Mouse (Mus musculus) intestine, postnatal 0 days (tissue): Measurements from ENCODE around the gene Matn4. TPM values are rescaled to one million over a fixed set of nuclear protein-coding genes. Genes with fewer than 3 reads are reported as not detected.

Experiments
- ATAC-seq: fragments of 200-750 bp; cut with Nextera tagmentation; 2 replicates; pipeline ENCODE4 v1.8.0; 2017; ENCODE audit warnings: mild to moderate bottlenecking, moderate TSS enrichment, moderate library complexity
- H3K27ac ChIP-seq: fragments of 300-500 bp; sonication (generic); 2 replicates; pipeline ENCODE4 v1.5.1; 2014; ENCODE audit warnings: mild to moderate bottlenecking, low read depth, low read length, moderate library complexity
- H3K27me3 ChIP-seq: fragments of 300-500 bp; sonication (generic); replicated peaks from 2 replicates; pipeline ENCODE4 v1.6.1; 2014; ENCODE audit warnings: low read length, mixed read lengths; ENCODE audit not compliant: control insufficient read depth, insufficient read depth
- H3K36me3 ChIP-seq: fragments of 300-500 bp; sonication (generic); 2 replicates; pipeline ENCODE4 v1.6.1; 2014; ENCODE audit warnings: mild to moderate bottlenecking, moderate library complexity; ENCODE audit not compliant: control insufficient read depth, insufficient read depth
- H3K4me1 ChIP-seq: fragments of 300-500 bp; sonication (generic); replicated peaks from 2 replicates; pipeline ENCODE4 v1.6.1; 2014; ENCODE audit warnings: antibody characterized with exemption, low read length, mixed read lengths; ENCODE audit not compliant: control insufficient read depth, insufficient read depth
- H3K4me2 ChIP-seq: fragments of 300-500 bp; sonication (generic); replicated peaks from 2 replicates; pipeline ENCODE4 v1.6.1; 2014; ENCODE audit warnings: low read depth, mild to moderate bottlenecking, moderate library complexity
- H3K4me3 ChIP-seq: fragments of 300-500 bp; sonication (generic); 2 replicates; pipeline ENCODE4 v1.5.1; 2014; ENCODE audit warnings: low read depth, low read length
- H3K9ac ChIP-seq: fragments of 300-500 bp; sonication (generic); 2 replicates; pipeline ENCODE4 v1.6.1; 2014; ENCODE audit warnings: mild to moderate bottlenecking, low read depth, low read length
- H3K9me3 ChIP-seq: fragments of 300-500 bp; sonication (generic); 2 replicates; pipeline ENCODE4 v1.6.1; 2016; ENCODE audit warnings: mixed run types; ENCODE audit not compliant: control insufficient read depth
- CTCF ChIP-seq: sonication (generic); IDR thresholded peaks from 2 replicates; pipeline ENCODE4 v1.5.1; 2016; ENCODE audit warnings: low read depth, mild to moderate bottlenecking, control low read depth, antibody characterized with exemption, moderate library complexity
- WGBS: fragments of 180-500 bp; shearing (Covaris S2); extraction: QIAGEN DNeasy Blood & Tissue Kit; methylation state at CpG from one replicate; pipeline ENCODE4 v1.1.7; 2014; 5-methylcytosine and 5-hydroxymethylcytosine counted together
- polyA plus RNA-seq: library from polyadenylated mRNA; unstranded; fragments of >200 nt; fragmentation: Nextera tagmentation; extraction: Ambion mirVana; gene quantifications from 2 replicates; pipeline ENCODE4 v1.2.1, GENCODE M21; 2015

Matn4 gene
- polyA plus RNA-seq, 1 experiment from 2014 or later: 2.4 TPM

- Histone ChIP-seq H3K9ac (no peak overlapping the region), H3K36me3 (peaks cover 36% of the 10 kb centered on the region), H3K27ac (peak overlapping the region; percentile 82), H3K27me3 (no peaks in the 10 kb centered on the region), H3K4me1 (no peaks in the 10 kb centered on the region), H3K9me3 (no peaks in the 10 kb centered on the region), H3K4me2 (no peak overlapping the region), H3K4me3 (no peak overlapping the region)
- peak; percentile 91 for ATAC-seq
- TF ChIP-seq CTCF: no peak
- WGBS: 49% methylated on average over 15 of the region's 15 CpGs
Observed at GRCm38 (mm10) chr2:164422675-164423393, 17.9 kb upstream of the Matn4 start.

- no peak overlapping the region for H3K4me3 ChIP-seq
- H3K36me3 ChIP-seq: peaks cover 28% of the 10 kb centered on the region
- no peak overlapping the region for H3K9ac ChIP-seq
- no peaks in the 10 kb centered on the region for H3K27me3 ChIP-seq
- no peak for ATAC-seq
- H3K27ac ChIP-seq: peak overlapping the region; percentile 11; the same call in 1 of the 2 replicates
- no peaks in the 10 kb centered on the region for H3K4me1 ChIP-seq
- no peak for TF ChIP-seq CTCF
- 81% methylated on average over 8 of the region's 8 CpGs for WGBS
- no peak overlapping the region for H3K4me2 ChIP-seq
- H3K9me3 ChIP-seq: no peaks in the 10 kb centered on the region
Observed at GRCm38 (mm10) chr2:164421979-164422378, 17.0 kb upstream of the Matn4 start.

GRCm38 (mm10) chr2:164421306-164421705, 16.3 kb upstream of the Matn4 start:
- H3K4me3 ChIP-seq: no peak overlapping the region
- no peak overlapping the region for H3K4me2 ChIP-seq
- no peak for TF ChIP-seq CTCF
- WGBS: 82% methylated on average over 7 of the region's 7 CpGs
- no peak for ATAC-seq
- no peaks in the 10 kb centered on the region for H3K4me1 ChIP-seq
- H3K27me3 ChIP-seq: no peaks in the 10 kb centered on the region
- no peak overlapping the region for H3K9ac ChIP-seq
- no peak overlapping the region for H3K27ac ChIP-seq
- H3K36me3 ChIP-seq: peaks cover 21% of the 10 kb centered on the region; the same call in 1 of the 2 replicates
- H3K9me3 ChIP-seq: no peaks in the 10 kb centered on the region

- H3K4me3 ChIP-seq: no peak overlapping the region
Observed at GRCm38 (mm10) chr2:164419489-164419888, 14.5 kb upstream of the Matn4 start.

GRCm38 (mm10) chr2:164418308-164418875, 13.4 kb upstream of the Matn4 start:
- Histone ChIP-seq H3K9ac (no peak overlapping the region), H3K27ac (no peak overlapping the region; the same call in 1 of the 2 replicates), H3K4me3 (no peak overlapping the region), H3K4me2 (no peak overlapping the region), H3K4me1 (no peaks in the 10 kb centered on the region), H3K27me3 (no peaks in the 10 kb centered on the region), H3K36me3 (0 out of 2 replicates have a peak, but pooled peaks cover 2% of the 10 kb centered on the region), H3K9me3 (no peaks in the 10 kb centered on the region)
- no peak for ATAC-seq
- WGBS: 29% methylated on average over 3 of the region's 3 CpGs
- TF ChIP-seq CTCF: no peak

More at GRCm38 (mm10) chr2:164419489-164419888, 14.5 kb upstream of the Matn4 start:
- Histone ChIP-seq H3K27me3 (no peaks in the 10 kb centered on the region), H3K4me2 (no peak overlapping the region), H3K9ac (no peak overlapping the region), H3K4me1 (no peaks in the 10 kb centered on the region), H3K36me3 (peaks cover 8% of the 10 kb centered on the region; the same call in 1 of the 2 replicates), H3K27ac (no peak overlapping the region), H3K9me3 (no peaks in the 10 kb centered on the region)
- 13% methylated on average over 3 of the region's 3 CpGs for WGBS
- ATAC-seq: no peak
- no peak for TF ChIP-seq CTCF

- peak; percentile 81 for TF ChIP-seq CTCF
- ATAC-seq: no peak
- WGBS: 3% methylated on average over 2 of the region's 2 CpGs
- no peak overlapping the region for H3K9ac ChIP-seq
- no peaks in the 10 kb centered on the region for H3K36me3 ChIP-seq
- no peak overlapping the region for H3K4me2 ChIP-seq
- no peaks in the 10 kb centered on the region for H3K9me3 ChIP-seq
- H3K27ac ChIP-seq: no peak overlapping the region
- H3K4me3 ChIP-seq: no peak overlapping the region
- H3K27me3 ChIP-seq: no peaks in the 10 kb centered on the region
- no peaks in the 10 kb centered on the region for H3K4me1 ChIP-seq
Observed at GRCm38 (mm10) chr2:164417198-164417597, 12.2 kb upstream of the Matn4 start.
